Mouse (Mus musculus) stomach, embryonic 14.5 days (tissue): ENCODE measurements at regions not wholly inside any gene's neighbourhood (a gene's known extent, or its start where the extent isn't known, plus 50 kb on each side); places are given as distances from the start of the nearest gene placed in this dataset.

Source experiments
- ATAC-seq: fragments of 200-750 bp; cut with Nextera tagmentation; 2 replicates; pipeline ENCODE4 v1.8.0; 2017; ENCODE audit warnings: low read depth, moderate TSS enrichment; ENCODE audit not compliant: insufficient number of reproducible peaks, insufficient read depth, low FRiP score
- H3K27ac ChIP-seq: fragments of 300-500 bp; sonication (generic); 2 replicates; pipeline ENCODE4 v1.5.1; 2014; ENCODE audit warnings: mild to moderate bottlenecking, low read length, moderate library complexity, mixed read lengths
- H3K27me3 ChIP-seq: fragments of 300-500 bp; sonication (generic); 2 replicates; pipeline ENCODE4 v1.6.1; 2014; ENCODE audit warnings: low read length, control low read depth, mixed read lengths; ENCODE audit not compliant: control insufficient read depth, insufficient read depth
- H3K36me3 ChIP-seq: fragments of 300-500 bp; sonication (generic); 2 replicates; pipeline ENCODE4 v1.6.1; 2014; ENCODE audit warnings: mild to moderate bottlenecking, control low read depth, low read length, moderate library complexity, mixed read lengths; ENCODE audit not compliant: control insufficient read depth, insufficient read depth
- H3K4me1 ChIP-seq: fragments of 300-500 bp; sonication (generic); 2 replicates; pipeline ENCODE4 v1.6.1; 2014; ENCODE audit warnings: low read length, control low read depth, mixed read lengths; ENCODE audit not compliant: control insufficient read depth, insufficient read depth
- H3K4me2 ChIP-seq: fragments of 300-500 bp; sonication (generic); replicated peaks from 2 replicates; pipeline ENCODE4 v1.6.1; 2014; ENCODE audit warnings: low read depth, low read length, control low read depth
- H3K4me3 ChIP-seq: fragments of 300-500 bp; sonication (generic); 2 replicates; pipeline ENCODE4 v1.5.1; 2014; ENCODE audit warnings: low read depth, low read length, control low read depth
- H3K9ac ChIP-seq: fragments of 300-500 bp; sonication (generic); replicated peaks from 2 replicates; pipeline ENCODE4 v1.6.1; 2014; ENCODE audit warnings: low read depth, mild to moderate bottlenecking, control low read depth, low read length, moderate library complexity, mixed read lengths
- H3K9me3 ChIP-seq: fragments of 300-500 bp; sonication (generic); 2 replicates; pipeline ENCODE4 v1.6.1; 2016; ENCODE audit warnings: low read depth, low read length, control low read depth; ENCODE audit not compliant: control insufficient read depth
- WGBS: fragments of 180-500 bp; shearing (Covaris S2); extraction: QIAGEN DNeasy Blood & Tissue Kit; methylation state at CpG from one replicate; pipeline ENCODE4 v1.1.7; 2014; 5-methylcytosine and 5-hydroxymethylcytosine counted together

DNA sequence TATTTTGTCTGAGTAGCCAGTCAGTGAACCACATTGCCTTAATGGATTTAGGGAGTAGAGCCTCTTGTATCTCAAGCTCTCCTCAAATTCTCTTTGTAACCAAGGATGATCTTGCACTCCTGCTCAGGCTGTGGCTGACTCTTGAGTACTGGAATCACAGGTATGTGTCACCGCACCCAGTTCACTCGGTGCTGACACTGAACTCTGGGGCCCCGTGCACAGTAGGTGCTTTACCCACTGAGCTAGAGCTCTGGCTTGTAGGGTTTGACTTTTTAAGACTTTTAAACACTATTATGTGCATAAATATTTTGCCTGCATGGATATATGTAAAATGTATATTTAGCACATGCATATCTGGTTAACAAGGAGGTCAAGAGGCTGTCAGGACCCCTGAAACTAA is 147.4 kb downstream of the Cartpt start:
- no peaks in the 10 kb centered on the region for H3K4me1 ChIP-seq
- no peak overlapping the region for H3K27ac ChIP-seq
- no peak overlapping the region for H3K4me3 ChIP-seq
- WGBS = 84% methylated on average over 3 of the region's 3 CpGs
- no peak for ATAC-seq
- H3K36me3 ChIP-seq = no peaks in the 10 kb centered on the region
- H3K9ac ChIP-seq = no peak overlapping the region
- no peak overlapping the region for H3K4me2 ChIP-seq
- H3K9me3 ChIP-seq = no peaks in the 10 kb centered on the region
- H3K27me3 ChIP-seq = no peaks in the 10 kb centered on the region

DNA sequence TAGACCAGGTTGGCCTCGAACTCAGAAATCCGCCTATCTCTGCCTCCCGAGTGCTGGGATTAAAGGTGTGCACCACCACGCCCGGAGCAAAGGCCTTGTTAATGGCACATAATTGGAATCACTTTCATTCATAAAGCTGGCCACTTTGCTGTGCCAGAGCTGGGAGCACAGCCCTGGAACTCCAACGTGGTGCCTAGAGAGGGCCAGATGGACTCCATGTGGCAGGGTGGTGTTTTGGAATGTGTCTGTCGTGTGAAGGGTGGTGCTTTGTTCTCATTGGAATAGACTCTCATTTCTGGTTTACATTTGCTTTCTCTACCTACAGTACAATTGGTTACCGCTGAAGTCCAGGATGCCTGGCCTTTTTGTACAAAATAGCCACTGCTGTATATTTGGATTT is 150.2 kb downstream of the Cartpt start:
- 84% methylated on average over 8 of the region's 8 CpGs for WGBS
- Histone ChIP-seq H3K4me3 (no peak overlapping the region), H3K4me1 (no peaks in the 10 kb centered on the region), H3K36me3 (no peaks in the 10 kb centered on the region), H3K27me3 (no peaks in the 10 kb centered on the region), H3K4me2 (no peak overlapping the region), H3K9ac (no peak overlapping the region), H3K27ac (no peak overlapping the region), H3K9me3 (no peaks in the 10 kb centered on the region)
- no peak for ATAC-seq

DNA sequence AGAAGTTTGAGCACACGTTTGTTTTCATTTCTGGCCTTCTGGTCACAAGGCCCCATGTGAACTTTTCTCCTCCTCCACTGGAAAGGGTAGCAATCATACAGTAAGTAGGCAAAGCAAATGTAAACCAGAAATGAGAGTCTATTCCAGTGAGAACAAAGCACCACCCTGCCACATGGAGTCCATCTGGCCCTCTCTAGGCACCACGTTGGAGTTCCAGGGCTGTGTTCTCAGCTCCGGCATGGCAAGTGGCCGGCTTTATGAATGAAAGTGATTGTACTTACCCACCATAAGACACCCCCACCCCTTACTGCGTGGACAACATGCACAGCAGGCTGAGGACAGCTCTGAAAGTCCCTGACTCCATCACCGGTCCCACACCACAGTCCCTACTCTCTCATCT is 151.5 kb downstream of the Cartpt start:
- no peaks in the 10 kb centered on the region for H3K36me3 ChIP-seq
- no peaks in the 10 kb centered on the region for H3K9me3 ChIP-seq
- H3K4me1 ChIP-seq = no peaks in the 10 kb centered on the region
- H3K4me2 ChIP-seq = no peak overlapping the region
- no peaks in the 10 kb centered on the region for H3K27me3 ChIP-seq
- WGBS = 79% methylated on average over 6 of the region's 6 CpGs
- H3K9ac ChIP-seq = no peak overlapping the region
- no peak overlapping the region for H3K4me3 ChIP-seq
- ATAC-seq = no peak
- H3K27ac ChIP-seq = no peak overlapping the region

DNA sequence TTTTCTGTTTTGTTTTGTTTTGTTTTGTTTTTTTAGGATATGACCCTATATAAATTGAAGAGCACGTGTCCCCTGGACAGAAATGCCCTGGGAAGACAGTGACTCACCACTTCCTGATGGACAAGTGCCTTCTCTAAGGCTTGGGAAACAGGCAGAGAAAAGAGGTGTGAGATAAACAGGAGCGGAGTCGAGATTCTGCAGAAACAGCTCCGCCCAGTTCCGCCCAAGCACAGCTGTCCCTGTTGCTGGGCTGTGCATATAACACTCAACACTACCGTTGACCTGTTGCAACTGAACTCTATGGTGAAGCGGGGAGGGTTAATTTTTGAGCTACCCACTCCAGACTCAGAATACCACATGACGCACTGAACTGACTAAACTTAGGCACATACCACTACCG is 152.8 kb downstream of the Cartpt start:
- Histone ChIP-seq H3K36me3 (no peaks in the 10 kb centered on the region), H3K4me2 (no peak overlapping the region), H3K27ac (no peak overlapping the region), H3K4me1 (no peaks in the 10 kb centered on the region), H3K27me3 (no peaks in the 10 kb centered on the region), H3K9me3 (no peaks in the 10 kb centered on the region), H3K4me3 (no peak overlapping the region), H3K9ac (no peak overlapping the region)
- 81% methylated on average over 9 of the region's 9 CpGs for WGBS
- ATAC-seq = no peak

DNA sequence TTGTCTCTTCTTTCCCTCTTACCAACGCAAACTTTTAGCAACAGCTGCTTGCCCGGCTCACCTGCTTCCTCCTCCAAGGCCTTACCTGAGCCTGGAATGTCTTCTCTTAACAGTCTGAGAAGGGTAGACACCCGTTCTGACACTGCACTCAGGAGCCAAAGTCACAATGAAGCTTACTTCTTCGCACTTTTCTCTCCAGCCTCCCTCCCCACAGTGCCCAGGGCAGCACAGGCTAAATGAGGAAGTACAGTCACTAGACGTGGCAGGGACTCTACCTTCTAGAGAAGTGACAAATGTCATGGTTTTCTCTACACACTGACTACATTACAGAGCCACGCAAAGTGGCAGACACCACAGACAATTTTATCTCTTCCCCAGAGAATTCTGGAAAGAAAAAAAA is 155.4 kb downstream of the Cartpt start:
- 77% methylated on average over 6 of the region's 6 CpGs for WGBS
- H3K27me3 ChIP-seq = no peaks in the 10 kb centered on the region
- ATAC-seq = no peak
- no peak overlapping the region for H3K4me2 ChIP-seq
- H3K27ac ChIP-seq = no peak overlapping the region
- no peaks in the 10 kb centered on the region for H3K36me3 ChIP-seq
- H3K4me1 ChIP-seq = no peaks in the 10 kb centered on the region
- H3K4me3 ChIP-seq = no peak overlapping the region
- H3K9me3 ChIP-seq = no peaks in the 10 kb centered on the region
- no peak overlapping the region for H3K9ac ChIP-seq

DNA sequence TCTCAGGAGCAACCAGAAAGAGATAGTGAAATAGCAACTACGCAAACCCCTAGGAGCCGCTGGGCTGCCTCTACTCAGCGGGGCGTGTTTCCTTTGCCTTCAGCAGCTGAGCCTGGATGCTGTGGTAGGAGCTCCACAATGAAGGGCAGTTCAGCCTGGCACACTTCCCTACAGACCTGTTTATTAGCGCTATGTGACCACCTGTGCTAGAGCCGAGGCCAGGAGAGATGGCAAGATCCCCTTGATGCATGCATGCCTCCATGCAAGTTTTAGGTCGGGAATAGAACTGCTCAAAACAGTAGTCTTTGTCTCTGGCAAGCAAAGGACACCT is 156.1 kb downstream of the Cartpt start:
- Histone ChIP-seq H3K4me3 (no peak overlapping the region), H3K4me2 (no peak overlapping the region), H3K27me3 (no peaks in the 10 kb centered on the region), H3K36me3 (no peaks in the 10 kb centered on the region), H3K9ac (no peak overlapping the region), H3K27ac (no peak overlapping the region), H3K9me3 (no peaks in the 10 kb centered on the region), H3K4me1 (no peaks in the 10 kb centered on the region)
- no peak for ATAC-seq
- WGBS = 80% methylated on average over 7 of the region's 7 CpGs

DNA sequence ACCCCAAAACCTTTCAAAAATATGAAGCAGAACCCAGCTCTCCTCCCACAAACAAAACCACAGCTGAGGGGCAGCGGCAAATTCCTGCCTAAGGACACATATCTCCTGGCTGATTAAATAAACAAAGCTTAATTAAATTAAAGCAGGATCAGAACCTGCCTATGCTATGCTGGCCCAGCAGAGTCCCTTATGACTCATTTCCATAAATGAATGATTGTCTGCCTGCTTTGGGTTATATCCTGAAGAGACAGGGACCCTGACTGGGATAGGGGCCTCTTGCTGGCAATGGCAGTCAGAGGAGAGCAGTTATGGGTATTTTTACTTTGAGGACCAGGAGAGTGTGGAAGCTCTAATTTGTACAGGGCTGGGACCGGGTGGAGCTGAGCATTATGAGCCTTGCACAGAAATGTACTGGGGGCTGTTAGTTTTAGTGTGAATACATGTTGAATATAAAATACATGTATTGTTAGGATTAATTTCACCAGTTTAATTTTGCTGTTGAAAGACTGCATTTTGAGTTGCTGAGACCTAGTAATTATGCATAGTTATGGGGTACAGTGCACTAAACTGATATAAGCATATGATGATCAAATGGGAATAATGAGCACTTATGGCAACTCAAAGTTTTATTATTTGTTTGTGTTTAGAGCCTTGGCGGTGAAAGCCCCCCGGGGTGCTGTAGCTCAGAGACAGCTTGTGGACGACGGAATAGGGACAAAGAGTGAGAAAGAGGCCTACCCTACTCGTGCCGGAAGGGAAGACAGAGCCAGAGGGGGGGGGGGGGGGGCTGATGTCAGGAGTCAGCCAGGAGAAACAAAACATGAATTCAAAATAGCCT is 156.7 kb downstream of the Cartpt start:
- ATAC-seq = no peak
- no peaks in the 10 kb centered on the region for H3K36me3 ChIP-seq
- no peaks in the 10 kb centered on the region for H3K4me1 ChIP-seq
- no peak overlapping the region for H3K9ac ChIP-seq
- H3K4me3 ChIP-seq = no peak overlapping the region
- H3K9me3 ChIP-seq = no peaks in the 10 kb centered on the region
- 67% methylated on average over 8 of the region's 8 CpGs for WGBS
- no peak overlapping the region for H3K27ac ChIP-seq
- H3K27me3 ChIP-seq = no peaks in the 10 kb centered on the region
- no peak overlapping the region for H3K4me2 ChIP-seq

DNA sequence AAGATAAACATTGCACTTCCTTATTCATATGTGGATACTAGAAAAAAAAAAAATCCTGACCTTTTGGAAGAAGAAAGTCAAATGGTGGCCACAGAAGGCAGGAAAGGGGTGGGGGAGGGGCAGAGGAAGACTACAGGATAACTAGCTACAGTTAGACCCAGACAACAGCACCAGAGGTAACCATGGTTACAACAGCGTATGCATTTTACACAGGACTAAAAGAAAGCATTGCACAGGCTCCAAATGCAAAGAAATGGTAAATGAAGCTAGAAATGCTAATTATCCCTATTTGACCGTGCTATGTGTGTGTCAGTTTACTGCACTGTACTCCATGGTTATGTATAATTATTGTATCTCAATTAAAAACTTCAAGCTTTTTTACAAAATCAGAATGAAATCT is 158.4 kb downstream of the Cartpt start:
- ATAC-seq = no peak
- 87% methylated on average over 2 of the region's 2 CpGs for WGBS
- Histone ChIP-seq H3K36me3 (no peaks in the 10 kb centered on the region), H3K27me3 (no peaks in the 10 kb centered on the region), H3K4me2 (no peak overlapping the region), H3K9ac (no peak overlapping the region), H3K27ac (no peak overlapping the region), H3K9me3 (no peaks in the 10 kb centered on the region), H3K4me1 (no peaks in the 10 kb centered on the region), H3K4me3 (no peak overlapping the region)

DNA sequence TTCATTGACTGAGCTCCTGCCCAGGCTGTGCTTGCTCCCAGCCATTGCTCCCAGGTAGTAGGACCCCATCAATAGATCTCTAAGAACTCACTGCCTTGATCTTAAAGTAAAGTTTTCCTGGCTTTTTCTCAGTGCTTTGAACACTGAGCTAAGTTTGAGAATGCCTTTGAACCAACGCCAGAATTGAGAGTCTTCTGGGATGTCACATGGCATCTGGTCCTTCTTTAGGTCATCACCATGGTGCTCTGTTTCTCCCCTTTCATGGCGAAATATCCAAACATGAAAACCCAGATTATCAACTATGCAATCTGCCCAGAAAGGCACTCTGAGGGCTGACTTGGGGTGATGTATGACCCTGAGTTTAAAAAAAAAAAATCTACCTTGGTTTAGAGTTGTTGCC is 158.9 kb downstream of the Cartpt start:
- no peaks in the 10 kb centered on the region for H3K36me3 ChIP-seq
- no peak overlapping the region for H3K4me2 ChIP-seq
- WGBS = 43% methylated on average over 2 of the region's 2 CpGs
- H3K27me3 ChIP-seq = no peaks in the 10 kb centered on the region
- no peaks in the 10 kb centered on the region for H3K9me3 ChIP-seq
- no peak overlapping the region for H3K9ac ChIP-seq
- H3K27ac ChIP-seq = no peak overlapping the region
- ATAC-seq = no peak
- no peaks in the 10 kb centered on the region for H3K4me1 ChIP-seq
- no peak overlapping the region for H3K4me3 ChIP-seq
